Mouse (Mus musculus) stomach, embryonic 16.5 days (tissue): ENCODE data around the gene Btg4. TPM values are rescaled to one million over a fixed set of nuclear protein-coding genes. Genes with fewer than 3 reads are reported as not detected.

Experiments
- ATAC-seq: fragments of 200-750 bp; cut with Nextera tagmentation; 2 replicates; pipeline ENCODE4 v1.8.0; 2017; ENCODE audit warnings: moderate number of reproducible peaks, moderate TSS enrichment; ENCODE audit not compliant: insufficient read depth, low FRiP score
- H3K27ac ChIP-seq: fragments of 300-500 bp; sonication (generic); 2 replicates; pipeline ENCODE4 v1.5.1; 2014; ENCODE audit warnings: low read length
- H3K27me3 ChIP-seq: fragments of 300-500 bp; sonication (generic); 2 replicates; pipeline ENCODE4 v1.6.1; 2014; ENCODE audit warnings: low read length, control low read depth, mixed read lengths; ENCODE audit not compliant: control insufficient read depth, insufficient read depth
- H3K36me3 ChIP-seq: fragments of 300-500 bp; sonication (generic); 2 replicates; pipeline ENCODE4 v1.6.1; 2014; ENCODE audit warnings: low read length; ENCODE audit not compliant: control insufficient read depth, insufficient read depth
- H3K4me1 ChIP-seq: fragments of 300-500 bp; sonication (generic); 2 replicates; pipeline ENCODE4 v1.6.1; 2014; ENCODE audit warnings: low read length, control low read depth, mixed read lengths; ENCODE audit not compliant: control insufficient read depth, insufficient read depth
- H3K4me2 ChIP-seq: fragments of 300-500 bp; sonication (generic); 2 replicates; pipeline ENCODE4 v1.6.1; 2014; ENCODE audit warnings: low read depth, low read length, mixed read lengths
- H3K4me3 ChIP-seq: fragments of 300-500 bp; sonication (generic); replicated peaks from 2 replicates; pipeline ENCODE4 v1.5.1; 2014; ENCODE audit warnings: mild to moderate bottlenecking, low read length
- H3K9ac ChIP-seq: fragments of 300-500 bp; sonication (generic); 2 replicates; pipeline ENCODE4 v1.6.1; 2014; ENCODE audit warnings: low read length
- H3K9me3 ChIP-seq: fragments of 300-500 bp; sonication (generic); replicated peaks from 2 replicates; pipeline ENCODE4 v1.6.1; 2016; ENCODE audit warnings: low read length, control low read depth; ENCODE audit not compliant: control insufficient read depth
- WGBS: fragments of 180-500 bp; shearing (Covaris S2); extraction: QIAGEN DNeasy Blood & Tissue Kit; methylation state at CpG from one replicate; pipeline ENCODE4 v1.1.7; 2014; 5-methylcytosine and 5-hydroxymethylcytosine counted together
- polyA plus RNA-seq: library from polyadenylated mRNA; unstranded; fragments of >200 nt; fragmentation: Nextera tagmentation; extraction: Ambion mirVana; gene quantifications from 2 replicates; pipeline ENCODE4 v1.2.1, GENCODE M21; 2015

Btg4 gene
- polyA plus RNA-seq, 1 experiment from 2014 or later = not detected

GRCm38 (mm10) chr9:51032291-51032690, 28.4 kb upstream of the Btg4 start:
- Histone ChIP-seq H3K27me3 (no peaks in the 10 kb centered on the region), H3K4me3 (no peak overlapping the region), H3K36me3 (no peaks in the 10 kb centered on the region), H3K9ac (no peak overlapping the region), H3K9me3 (no peaks in the 10 kb centered on the region), H3K4me1 (0 out of 2 replicates have a peak, but pooled peaks cover 4% of the 10 kb centered on the region), H3K27ac (no peak overlapping the region), H3K4me2 (no peak overlapping the region)
- WGBS = 72% methylated on average over 8 of the region's 8 CpGs
- no peak for ATAC-seq

DNA sequence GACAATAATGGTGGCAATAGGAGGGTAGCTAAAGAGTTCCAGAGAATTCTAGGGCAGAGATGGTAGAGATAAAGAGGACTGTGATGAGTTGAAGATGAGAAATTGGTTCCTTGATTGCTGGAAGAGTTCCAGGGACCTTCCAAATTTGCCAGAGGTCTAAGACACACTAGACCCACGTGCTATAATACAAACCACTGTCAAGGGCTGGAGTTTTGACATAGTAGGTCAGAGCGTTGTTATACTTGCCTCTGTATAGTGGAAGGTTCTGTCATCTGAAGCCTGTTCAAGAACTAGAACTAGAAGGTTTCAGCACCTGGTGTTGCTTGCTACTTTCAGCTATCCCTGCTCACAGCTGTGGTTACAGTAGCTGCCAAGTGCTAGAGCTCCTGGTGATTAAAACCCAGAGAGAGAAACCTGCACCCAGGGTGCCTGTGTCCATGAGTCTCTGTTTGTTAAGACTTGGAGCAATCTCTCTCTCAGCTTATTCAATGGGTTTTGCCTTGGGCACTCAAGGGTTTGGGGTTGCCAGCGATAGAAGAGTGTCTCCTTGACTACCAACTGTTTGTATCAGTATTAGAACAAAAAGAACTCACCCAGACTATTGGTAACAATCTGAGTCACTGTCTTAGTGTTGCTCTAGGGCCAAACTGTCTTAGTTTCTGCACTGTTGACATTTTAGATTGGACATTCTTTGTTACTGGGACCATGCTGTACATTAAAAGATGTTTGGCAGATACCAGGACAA, 27.7 kb upstream of the Btg4 start:
- Histone ChIP-seq H3K9me3 (no peaks in the 10 kb centered on the region), H3K27ac (no peak overlapping the region), H3K4me1 (0 out of 2 replicates have a peak, but pooled peaks cover 4% of the 10 kb centered on the region), H3K4me3 (no peak overlapping the region), H3K27me3 (no peaks in the 10 kb centered on the region), H3K36me3 (no peaks in the 10 kb centered on the region), H3K4me2 (no peak overlapping the region), H3K9ac (no peak overlapping the region)
- no peak for ATAC-seq
- 64% methylated on average over 3 of the region's 3 CpGs for WGBS

DNA sequence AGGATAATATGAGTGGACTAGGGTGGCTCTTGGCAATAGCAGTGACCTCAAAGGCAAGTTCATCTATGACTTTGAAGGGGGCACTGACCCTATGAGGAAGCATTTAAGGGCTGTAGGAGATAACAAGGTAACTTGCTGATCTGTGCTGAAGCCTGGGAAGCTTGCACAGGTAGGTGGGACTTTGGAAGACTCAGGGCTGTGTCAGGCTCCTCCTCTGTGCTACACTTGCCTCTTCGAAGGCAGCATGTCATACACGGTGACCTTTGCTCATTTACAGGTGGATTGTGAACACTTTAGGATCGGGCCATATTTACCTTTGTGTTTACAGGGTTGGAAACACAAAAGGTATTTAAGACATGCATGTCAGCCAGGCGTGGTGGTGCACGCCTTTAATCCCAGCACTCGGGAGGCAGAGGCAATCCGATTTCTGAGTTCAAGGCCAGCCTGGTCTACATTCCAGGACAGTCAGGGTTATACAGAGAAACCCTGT, 19.2 kb upstream of the Btg4 start:
- Histone ChIP-seq H3K4me3 (no peak overlapping the region), H3K9ac (no peak overlapping the region), H3K36me3 (no peaks in the 10 kb centered on the region), H3K27me3 (no peaks in the 10 kb centered on the region), H3K4me2 (no peak overlapping the region), H3K4me1 (no peaks in the 10 kb centered on the region), H3K27ac (no peak overlapping the region), H3K9me3 (no peaks in the 10 kb centered on the region)
- WGBS = 80% methylated on average over 7 of the region's 7 CpGs
- ATAC-seq = no peak

- WGBS = 75% methylated on average over 6 of the region's 6 CpGs
Observed at GRCm38 (mm10) chr9:51042136-51042535, 18.6 kb upstream of the Btg4 start.

DNA sequence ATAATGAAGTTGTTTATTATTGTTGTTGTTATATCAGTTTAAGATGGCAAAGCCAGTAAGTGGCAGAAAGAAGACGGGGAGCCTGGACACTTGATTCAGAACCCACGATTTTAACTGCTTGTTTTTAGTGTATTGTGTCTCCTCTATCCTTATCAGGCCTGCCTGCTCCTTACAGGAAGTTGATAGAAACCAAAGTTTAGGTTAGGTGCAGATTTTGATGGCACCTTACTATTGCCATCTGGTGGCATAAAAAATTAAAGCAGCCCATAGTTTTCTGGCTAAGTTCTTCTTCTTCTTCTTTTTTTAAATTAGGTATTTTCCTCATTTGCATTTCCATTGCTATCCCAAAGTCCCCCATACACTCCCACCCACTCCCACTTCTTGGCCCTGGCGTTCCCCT, 8.5 kb upstream of the Btg4 start:
- Histone ChIP-seq H3K36me3 (no peaks in the 10 kb centered on the region), H3K27ac (no peak overlapping the region), H3K9me3 (no peaks in the 10 kb centered on the region), H3K4me1 (no peaks in the 10 kb centered on the region), H3K9ac (no peak overlapping the region), H3K4me3 (no peak overlapping the region), H3K4me2 (no peak overlapping the region), H3K27me3 (no peaks in the 10 kb centered on the region)
- ATAC-seq = no peak
- WGBS = 59% methylated on average over 3 of the region's 3 CpGs

More at GRCm38 (mm10) chr9:51042136-51042535, 18.6 kb upstream of the Btg4 start:
- H3K4me2 ChIP-seq = no peak overlapping the region
- no peaks in the 10 kb centered on the region for H3K4me1 ChIP-seq
- H3K4me3 ChIP-seq = no peak overlapping the region
- no peak overlapping the region for H3K9ac ChIP-seq
- H3K36me3 ChIP-seq = no peaks in the 10 kb centered on the region
- H3K27ac ChIP-seq = no peak overlapping the region
- H3K27me3 ChIP-seq = no peaks in the 10 kb centered on the region
- ATAC-seq = no peak
- H3K9me3 ChIP-seq = no peaks in the 10 kb centered on the region

- Histone ChIP-seq H3K4me2 (no peak overlapping the region), H3K9me3 (no peaks in the 10 kb centered on the region), H3K4me1 (no peaks in the 10 kb centered on the region), H3K27ac (no peak overlapping the region), H3K36me3 (no peaks in the 10 kb centered on the region), H3K9ac (no peak overlapping the region), H3K27me3 (no peaks in the 10 kb centered on the region), H3K4me3 (no peak overlapping the region)
- no peak for ATAC-seq
- 60% methylated on average over 3 of the region's 3 CpGs for WGBS
Observed at GRCm38 (mm10) chr9:51056360-51057324, 4.1 kb upstream of the Btg4 start.

DNA sequence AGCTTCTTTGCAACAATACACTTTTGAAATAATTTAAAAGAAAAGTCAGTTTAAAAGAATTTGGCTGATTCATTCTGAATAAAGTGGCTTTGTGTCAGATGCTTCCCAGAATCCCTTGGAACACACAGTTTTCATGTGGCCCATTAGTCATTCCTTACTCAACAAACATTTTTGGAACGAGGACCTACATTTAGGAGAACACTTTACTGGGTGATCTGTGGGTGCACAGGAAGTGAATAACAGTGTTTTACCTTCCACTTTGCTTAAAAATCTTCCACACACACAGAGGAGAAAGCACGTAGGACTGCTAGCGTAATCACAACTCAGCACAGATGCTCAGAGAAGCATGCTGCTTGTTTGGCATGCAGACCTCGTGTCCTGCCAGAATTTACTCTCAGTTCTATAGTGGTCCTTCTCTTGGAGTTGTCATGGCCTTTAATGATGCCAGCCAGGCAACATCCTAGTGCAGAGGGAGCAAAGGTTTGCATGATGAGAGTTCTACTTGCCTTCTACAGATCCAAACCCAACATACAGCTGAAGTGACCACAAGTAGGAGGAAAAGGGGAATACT, 1.7 kb upstream of the Btg4 start:
- Histone ChIP-seq H3K4me3 (no peak overlapping the region), H3K9ac (no peak overlapping the region), H3K4me1 (no peaks in the 10 kb centered on the region), H3K27ac (no peak overlapping the region), H3K9me3 (no peaks in the 10 kb centered on the region), H3K27me3 (no peaks in the 10 kb centered on the region), H3K36me3 (no peaks in the 10 kb centered on the region), H3K4me2 (no peak overlapping the region)
- no peak for ATAC-seq
- 63% methylated on average over 4 of the region's 4 CpGs for WGBS

DNA sequence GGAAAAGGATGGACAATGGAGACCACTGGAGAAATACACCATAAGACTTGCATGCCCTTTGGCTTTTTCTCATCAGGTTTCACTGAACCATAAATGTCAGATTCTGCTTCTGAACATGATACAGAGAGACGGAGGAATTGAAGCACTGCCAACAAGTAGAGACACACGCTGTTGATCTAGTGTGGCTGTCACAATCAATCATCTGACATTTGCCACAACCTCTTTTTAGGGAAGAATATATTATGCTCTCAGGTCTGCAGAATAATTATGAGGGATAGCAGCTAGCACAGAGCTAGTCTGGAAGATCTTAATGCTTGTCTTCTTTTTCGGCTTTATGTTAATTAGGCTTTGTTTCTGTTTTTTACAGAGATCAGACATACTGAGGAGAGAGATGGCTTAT, 7.5 kb downstream of the Btg4 start:
- no peak for ATAC-seq
- Histone ChIP-seq H3K9me3 (no peaks in the 10 kb centered on the region), H3K36me3 (no peaks in the 10 kb centered on the region), H3K27ac (no peak overlapping the region), H3K4me2 (no peak overlapping the region), H3K4me1 (no peaks in the 10 kb centered on the region), H3K4me3 (no peak overlapping the region), H3K9ac (no peak overlapping the region), H3K27me3 (no peaks in the 10 kb centered on the region)
- WGBS = 45% methylated on average over 3 of the region's 3 CpGs

- Histone ChIP-seq H3K9me3 (no peaks in the 10 kb centered on the region), H3K27me3 (no peaks in the 10 kb centered on the region), H3K9ac (no peak overlapping the region), H3K4me3 (no peak overlapping the region), H3K36me3 (no peaks in the 10 kb centered on the region), H3K4me2 (no peak overlapping the region), H3K4me1 (no peaks in the 10 kb centered on the region), H3K27ac (no peak overlapping the region)
- 74% methylated on average over 4 of the region's 4 CpGs for WGBS
- ATAC-seq = no peak
Observed at GRCm38 (mm10) chr9:51070801-51071200, 10.1 kb downstream of the Btg4 start.
